Mouse (Mus musculus) kidney, embryonic 14.5 days (tissue): ENCODE measurements at regions not wholly inside any gene's neighbourhood (a gene's known extent, or its start where the extent isn't known, plus 50 kb on each side); places are given as distances from the start of the nearest gene placed in this dataset.

Source experiments
- ATAC-seq: fragments of 200-750 bp; cut with Nextera tagmentation; 2 replicates; pipeline ENCODE4 v1.8.0; 2017; ENCODE audit warnings: moderate number of reproducible peaks, mild to moderate bottlenecking, moderate TSS enrichment, moderate library complexity; ENCODE audit not compliant: low FRiP score, low TSS enrichment
- H3K27ac ChIP-seq: fragments of 300-500 bp; sonication (generic); 2 replicates; pipeline ENCODE4 v1.5.1; 2014; ENCODE audit warnings: low read depth, mild to moderate bottlenecking, low read length, moderate library complexity, mixed read lengths
- H3K27me3 ChIP-seq: fragments of 300-500 bp; sonication (generic); 2 replicates; pipeline ENCODE4 v1.6.1; 2014; ENCODE audit warnings: mild to moderate bottlenecking, low read length; ENCODE audit not compliant: control insufficient read depth, insufficient read depth
- H3K36me3 ChIP-seq: fragments of 300-500 bp; sonication (generic); 2 replicates; pipeline ENCODE4 v1.6.1; 2014; ENCODE audit warnings: low read length, mixed read lengths; ENCODE audit not compliant: control insufficient read depth, insufficient read depth
- H3K4me1 ChIP-seq: fragments of 300-500 bp; sonication (generic); 2 replicates; pipeline ENCODE4 v1.6.1; 2014; ENCODE audit warnings: low read length, mixed read lengths; ENCODE audit not compliant: control insufficient read depth, insufficient read depth
- H3K4me2 ChIP-seq: fragments of 300-500 bp; sonication (generic); replicated peaks from 2 replicates; pipeline ENCODE4 v1.6.1; 2014; ENCODE audit warnings: low read depth, mild to moderate bottlenecking, low read length
- H3K4me3 ChIP-seq: fragments of 300-500 bp; sonication (generic); 2 replicates; pipeline ENCODE4 v1.5.1; 2014; ENCODE audit warnings: mild to moderate bottlenecking, low read length
- H3K9ac ChIP-seq: fragments of 300-500 bp; sonication (generic); 2 replicates; pipeline ENCODE4 v1.6.1; 2014; ENCODE audit warnings: low read depth, mild to moderate bottlenecking, low read length, moderate library complexity
- H3K9me3 ChIP-seq: fragments of 300-500 bp; sonication (generic); 2 replicates; pipeline ENCODE4 v1.6.1; 2016; ENCODE audit warnings: low read length; ENCODE audit not compliant: control insufficient read depth
- whole genome bisulfite sequencing: fragments of 180-500 bp; shearing (Covaris S2); extraction: QIAGEN DNeasy Blood & Tissue Kit; methylation state at CpG from one replicate; pipeline ENCODE4 v1.1.7; 2014; 5-methylcytosine and 5-hydroxymethylcytosine counted together

- Histone ChIP-seq H3K27ac (no peak overlapping the region), H3K4me2 (no peak overlapping the region), H3K4me1 (no peaks in the 10 kb centered on the region), H3K36me3 (no peaks in the 10 kb centered on the region), H3K27me3 (no peaks in the 10 kb centered on the region), H3K9ac (no peak overlapping the region), H3K4me3 (no peak overlapping the region), H3K9me3 (no peaks in the 10 kb centered on the region)
- WGBS = 31% methylated on average over 3 of the region's 3 CpGs
- no peak for ATAC-seq
Observed at GRCm38 (mm10) chr15:42768396-42768795, 2634.2 kb downstream of the 9330182O14Rik start.

GRCm38 (mm10) chr15:42779903-42780302, 2645.7 kb downstream of the 9330182O14Rik start:
- Histone ChIP-seq H3K4me2 (no peak overlapping the region), H3K27ac (no peak overlapping the region), H3K4me1 (no peaks in the 10 kb centered on the region), H3K9me3 (no peaks in the 10 kb centered on the region), H3K27me3 (no peaks in the 10 kb centered on the region), H3K9ac (no peak overlapping the region), H3K36me3 (no peaks in the 10 kb centered on the region), H3K4me3 (no peak overlapping the region)
- no peak for ATAC-seq

GRCm38 (mm10) chr15:42801217-42801616, 2667.1 kb downstream of the 9330182O14Rik start:
- H3K4me3 ChIP-seq = no peak overlapping the region
- no peaks in the 10 kb centered on the region for H3K27me3 ChIP-seq
- H3K27ac ChIP-seq = no peak overlapping the region
- no peak overlapping the region for H3K4me2 ChIP-seq
- WGBS = 76% methylated on average over 1 of the region's 1 CpGs
- no peaks in the 10 kb centered on the region for H3K36me3 ChIP-seq
- no peak for ATAC-seq
- no peak overlapping the region for H3K9ac ChIP-seq
- no peaks in the 10 kb centered on the region for H3K9me3 ChIP-seq
- no peaks in the 10 kb centered on the region for H3K4me1 ChIP-seq

- no peak for ATAC-seq
Observed at GRCm38 (mm10) chr15:42810871-42811490, 2676.8 kb downstream of the 9330182O14Rik start.

GRCm38 (mm10) chr15:42815026-42815724, 2681.0 kb downstream of the 9330182O14Rik start:
- H3K4me1 ChIP-seq = no peaks in the 10 kb centered on the region
- no peak overlapping the region for H3K9ac ChIP-seq
- H3K27ac ChIP-seq = no peak overlapping the region
- H3K36me3 ChIP-seq = no peaks in the 10 kb centered on the region
- no peaks in the 10 kb centered on the region for H3K9me3 ChIP-seq
- H3K27me3 ChIP-seq = no peaks in the 10 kb centered on the region
- 82% methylated on average over 4 of the region's 4 CpGs for WGBS
- no peak overlapping the region for H3K4me2 ChIP-seq
- no peak for ATAC-seq
- H3K4me3 ChIP-seq = no peak overlapping the region

More at GRCm38 (mm10) chr15:42810871-42811490, 2676.8 kb downstream of the 9330182O14Rik start:
- no peak overlapping the region for H3K4me3 ChIP-seq
- H3K9me3 ChIP-seq = no peaks in the 10 kb centered on the region
- H3K36me3 ChIP-seq = no peaks in the 10 kb centered on the region
- 90% methylated on average over 1 of the region's 1 CpGs for WGBS
- H3K9ac ChIP-seq = no peak overlapping the region
- H3K27ac ChIP-seq = no peak overlapping the region
- no peaks in the 10 kb centered on the region for H3K4me1 ChIP-seq
- H3K27me3 ChIP-seq = no peaks in the 10 kb centered on the region
- H3K4me2 ChIP-seq = no peak overlapping the region

- Histone ChIP-seq H3K9me3 (no peaks in the 10 kb centered on the region), H3K27ac (no peak overlapping the region), H3K4me2 (no peak overlapping the region), H3K27me3 (no peaks in the 10 kb centered on the region), H3K4me1 (no peaks in the 10 kb centered on the region), H3K9ac (no peak overlapping the region), H3K36me3 (no peaks in the 10 kb centered on the region), H3K4me3 (no peak overlapping the region)
- no peak for ATAC-seq
- whole genome bisulfite sequencing = 78% methylated on average over 1 of the region's 1 CpGs
Observed at GRCm38 (mm10) chr15:42838839-42839238, 2704.7 kb downstream of the 9330182O14Rik start.

GRCm38 (mm10) chr15:42850003-42850402, 2715.8 kb downstream of the 9330182O14Rik start:
- Histone ChIP-seq H3K9ac (no peak overlapping the region), H3K36me3 (no peaks in the 10 kb centered on the region), H3K4me1 (no peaks in the 10 kb centered on the region), H3K9me3 (no peaks in the 10 kb centered on the region), H3K27ac (no peak overlapping the region), H3K4me2 (no peak overlapping the region), H3K4me3 (no peak overlapping the region), H3K27me3 (no peaks in the 10 kb centered on the region)
- WGBS = 90% methylated on average over 2 of the region's 2 CpGs
- ATAC-seq = no peak

- Histone ChIP-seq H3K4me3 (no peak overlapping the region), H3K4me2 (no peak overlapping the region), H3K4me1 (no peaks in the 10 kb centered on the region), H3K27me3 (no peaks in the 10 kb centered on the region), H3K9ac (no peak overlapping the region), H3K36me3 (no peaks in the 10 kb centered on the region), H3K9me3 (no peaks in the 10 kb centered on the region), H3K27ac (no peak overlapping the region)
- ATAC-seq = no peak
- WGBS = 48% methylated on average over 2 of the region's 2 CpGs
Observed at GRCm38 (mm10) chr15:42872491-42872890, 2738.3 kb downstream of the 9330182O14Rik start.

- H3K36me3 ChIP-seq = no peaks in the 10 kb centered on the region
- no peak for ATAC-seq
- H3K27me3 ChIP-seq = no peaks in the 10 kb centered on the region
- 91% methylated on average over 1 of the region's 1 CpGs for WGBS
- H3K4me1 ChIP-seq = no peaks in the 10 kb centered on the region
- no peak overlapping the region for H3K4me3 ChIP-seq
- no peaks in the 10 kb centered on the region for H3K9me3 ChIP-seq
- no peak overlapping the region for H3K9ac ChIP-seq
- no peak overlapping the region for H3K27ac ChIP-seq
- no peak overlapping the region for H3K4me2 ChIP-seq
Observed at GRCm38 (mm10) chr15:42894611-42895010, 2760.4 kb downstream of the 9330182O14Rik start.
